Mouse (Mus musculus) limb, embryonic 14.5 days (tissue): ENCODE data around the gene Gm960. TPM values are rescaled to one million over a fixed set of nuclear protein-coding genes. Genes with fewer than 3 reads are reported as not detected.

ENCODE experiments used
- ATAC-seq: fragments of 200-750 bp; cut with Nextera tagmentation; 2 replicates; pipeline ENCODE4 v1.8.0; 2017; ENCODE audit warnings: low read depth, moderate number of reproducible peaks, moderate TSS enrichment; ENCODE audit not compliant: low FRiP score
- DNase-seq: peaks from one replicate; pipeline ENCODE4 v3.0.0-alpha.2; 2015; ENCODE audit warnings: low spot score
- H3K27ac ChIP-seq: fragments of 300-500 bp; sonication (generic); replicated peaks from 2 replicates; pipeline ENCODE4 v1.5.1; 2014; ENCODE audit warnings: low read depth, mild to moderate bottlenecking, low read length, moderate library complexity, mixed read lengths
- H3K27me3 ChIP-seq: fragments of 300-500 bp; sonication (generic); 2 replicates; pipeline ENCODE4 v1.6.1; 2014; ENCODE audit warnings: low read length, mixed read lengths; ENCODE audit not compliant: control insufficient read depth, insufficient read depth
- H3K36me3 ChIP-seq: fragments of 300-500 bp; sonication (generic); 2 replicates; pipeline ENCODE4 v1.6.1; 2014; ENCODE audit warnings: mild to moderate bottlenecking, low read length, moderate library complexity, mixed read lengths; ENCODE audit not compliant: control insufficient read depth, insufficient read depth
- H3K4me1 ChIP-seq: fragments of 300-500 bp; sonication (generic); 2 replicates; pipeline ENCODE4 v1.6.1; 2014; ENCODE audit warnings: antibody characterized with exemption, low read length, mixed read lengths; ENCODE audit not compliant: control insufficient read depth, insufficient read depth
- H3K4me2 ChIP-seq: fragments of 300-500 bp; sonication (generic); replicated peaks from 2 replicates; pipeline ENCODE4 v1.6.1; 2014; ENCODE audit warnings: low read depth, mild to moderate bottlenecking, low read length, moderate library complexity; ENCODE audit not compliant: severe bottlenecking
- H3K4me3 ChIP-seq: fragments of 300-500 bp; sonication (generic); replicated peaks from 2 replicates; pipeline ENCODE4 v1.5.1; 2014; ENCODE audit warnings: low read length
- H3K9ac ChIP-seq: fragments of 300-500 bp; sonication (generic); 2 replicates; pipeline ENCODE4 v1.6.1; 2014; ENCODE audit warnings: mild to moderate bottlenecking, low read depth, low read length, moderate library complexity; ENCODE audit not compliant: severe bottlenecking
- H3K9me3 ChIP-seq: fragments of 300-500 bp; sonication (generic); 2 replicates; pipeline ENCODE4 v1.6.1; 2016; ENCODE audit warnings: low read length; ENCODE audit not compliant: control insufficient read depth
- POLR2A ChIP-seq: fragments of 200-500 bp; IDR thresholded peaks from 2 replicates; pipeline ENCODE4 v1.8.0; 2012; ENCODE audit warnings: inconsistent platforms, mild to moderate bottlenecking, moderate library complexity, borderline replicate concordance; ENCODE audit not compliant: insufficient read depth, insufficient read length; ENCODE audit errors: extremely low read depth
- WGBS: fragments of 180-500 bp; shearing (Covaris S2); extraction: QIAGEN DNeasy Blood & Tissue Kit; methylation state at CpG from one replicate; pipeline ENCODE4 v1.1.7; 2014; 5-methylcytosine and 5-hydroxymethylcytosine counted together
- polyA plus RNA-seq, 2 experiments: library from polyadenylated mRNA; depleted of rRNA in 1 of 2; stranded (reverse) in 1 of 2; unstranded in 1 of 2; fragments of >200 nt; fragmentation: Nextera tagmentation in 1 of 2; extraction: Ambion mirVana in 1 of 2; gene quantifications; 2 replicates each; pipeline versions ENCODE4 v1.2.1 to v1.2.3; 2012 to 2014

Gene Gm960
- 1.4 and 1.9 TPM in 2 replicates for polyA plus RNA-seq (2012; rRNA removed)
- 3.1 and 3.7 TPM in 2 replicates for polyA plus RNA-seq (2014; fragmentation: Nextera tagmentation; extraction: Ambion mirVana)

GRCm38 (mm10) chr19:4698205-4698677 lies at the start of gene Gm960:
Gene Gm960, minus strand, starts transcription at chr19:4698668.
- no peaks in the 10 kb centered on the region for H3K9me3 ChIP-seq
- no peak within 1 kb of the TSS for H3K27ac ChIP-seq
- peaks cover 3% of the 10 kb centered on the region; the same call in 1 of the 2 replicates for H3K4me1 ChIP-seq
- H3K36me3 ChIP-seq = no peaks in the 10 kb centered on the region
- H3K4me2 ChIP-seq = peak within 1 kb of the TSS; percentile 88
- H3K9ac ChIP-seq = peak within 1 kb of the TSS; percentile 61
- DNase-seq = peak; percentile 29
- peak within 1 kb of the TSS; percentile 56 for H3K4me3 ChIP-seq
- TF ChIP-seq POLR2A = no peak
- H3K27me3 ChIP-seq = peaks cover 35% of the 10 kb centered on the region
- peak; percentile 82 for ATAC-seq
- under 1% methylated on average over 40 of the region's 40 CpGs for WGBS

GRCm38 (mm10) chr19:4747631-4748312 lies 49.3 kb upstream of the Gm960 start:
- no peaks in the 10 kb centered on the region for H3K4me1 ChIP-seq
- WGBS = 90% methylated on average over 9 of the region's 9 CpGs
- H3K9ac ChIP-seq = no peak overlapping the region
- no peak for TF ChIP-seq POLR2A
- no peaks in the 10 kb centered on the region for H3K9me3 ChIP-seq
- H3K27me3 ChIP-seq = no peaks in the 10 kb centered on the region
- DNase-seq (no peak), ATAC-seq (no peak)
- H3K27ac ChIP-seq = no peak overlapping the region
- no peaks in the 10 kb centered on the region; the same call in 1 of the 2 replicates for H3K36me3 ChIP-seq
- H3K4me2 ChIP-seq = no peak overlapping the region
- H3K4me3 ChIP-seq = no peak overlapping the region

DNA sequence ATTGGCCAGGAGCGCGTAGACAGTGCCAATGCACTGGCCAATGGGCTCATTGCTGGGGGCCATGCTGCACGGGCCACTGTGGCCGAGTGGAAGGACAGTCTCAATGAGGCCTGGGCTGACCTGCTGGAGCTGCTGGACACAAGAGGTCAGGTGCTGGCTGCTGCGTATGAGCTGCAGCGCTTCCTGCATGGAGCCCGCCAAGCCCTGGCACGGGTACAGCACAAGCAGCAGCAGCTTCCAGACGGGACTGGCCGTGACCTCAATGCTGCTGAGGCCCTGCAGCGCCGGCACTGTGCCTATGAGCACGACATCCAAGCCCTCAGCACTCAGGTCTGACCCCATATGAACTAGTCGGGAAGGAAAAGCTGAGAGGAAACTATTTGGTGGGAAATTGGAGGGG lies 48.1 kb upstream of the Gm960 start:
- Histone ChIP-seq H3K27me3 (no peaks in the 10 kb centered on the region), H3K9ac (no peak overlapping the region), H3K27ac (no peak overlapping the region), H3K4me1 (no peaks in the 10 kb centered on the region), H3K9me3 (no peaks in the 10 kb centered on the region), H3K4me3 (no peak overlapping the region), H3K4me2 (no peak overlapping the region), H3K36me3 (no peaks in the 10 kb centered on the region; the same call in 1 of the 2 replicates)
- no peak for TF ChIP-seq POLR2A
- ATAC-seq (no peak), DNase-seq (no peak)
- WGBS = 84% methylated on average over 14 of the region's 14 CpGs

DNA sequence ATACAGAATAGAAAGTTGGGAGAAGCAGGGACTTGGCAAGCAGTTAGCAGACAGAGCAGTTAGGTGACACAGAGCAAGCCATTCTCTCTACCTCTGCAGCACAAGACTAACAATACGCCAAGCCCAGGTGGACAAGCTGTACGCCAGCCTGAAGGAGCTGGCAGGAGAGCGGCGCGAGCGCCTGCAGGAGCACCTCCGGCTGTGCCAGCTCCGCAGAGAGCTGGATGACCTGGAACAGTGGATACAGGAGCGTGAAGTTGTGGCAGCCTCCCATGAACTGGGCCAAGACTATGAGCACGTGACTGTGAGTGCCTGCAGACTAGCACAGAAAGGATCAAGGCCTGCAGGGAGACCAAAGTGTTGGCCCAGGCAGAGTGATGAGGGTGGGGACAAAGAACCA lies 47.2 kb upstream of the Gm960 start:
- Histone ChIP-seq H3K4me1 (no peaks in the 10 kb centered on the region), H3K4me2 (no peak overlapping the region), H3K9me3 (no peaks in the 10 kb centered on the region), H3K36me3 (no peaks in the 10 kb centered on the region; the same call in 1 of the 2 replicates), H3K4me3 (no peak overlapping the region), H3K9ac (no peak overlapping the region), H3K27me3 (no peaks in the 10 kb centered on the region), H3K27ac (no peak overlapping the region)
- ATAC-seq = no peak
- no peak for DNase-seq
- no peak for TF ChIP-seq POLR2A
- WGBS = 95% methylated on average over 10 of the region's 10 CpGs

GRCm38 (mm10) chr19:4745057-4745456 lies 46.6 kb upstream of the Gm960 start:
- no peak overlapping the region for H3K4me2 ChIP-seq
- H3K4me1 ChIP-seq = no peaks in the 10 kb centered on the region
- no peak overlapping the region for H3K4me3 ChIP-seq
- no peak overlapping the region for H3K9ac ChIP-seq
- DNase-seq (peak; percentile 56), ATAC-seq (no peak)
- H3K27me3 ChIP-seq = no peaks in the 10 kb centered on the region
- H3K36me3 ChIP-seq = no peaks in the 10 kb centered on the region; the same call in 1 of the 2 replicates
- H3K27ac ChIP-seq = no peak overlapping the region
- no peaks in the 10 kb centered on the region for H3K9me3 ChIP-seq
- TF ChIP-seq POLR2A = no peak
- WGBS = 49% methylated on average over 9 of the region's 9 CpGs
